Mouse (Mus musculus) liver, postnatal 0 days (tissue): Measurements from ENCODE around the gene Psrc1. TPM values are rescaled to one million over a fixed set of nuclear protein-coding genes. Genes with fewer than 3 reads are reported as not detected.

Source experiments
- ATAC-seq: fragments of 200-750 bp; cut with Nextera tagmentation; 2 replicates; pipeline ENCODE4 v1.8.0; 2017; ENCODE audit warnings: mild to moderate bottlenecking, moderate library complexity
- DNase-seq: peaks from one replicate; pipeline ENCODE4 v3.0.0-alpha.2; 2016
- H3K27ac ChIP-seq: fragments of 300-500 bp; sonication (generic); 2 replicates; pipeline ENCODE4 v1.5.1; 2014; ENCODE audit warnings: antibody characterized with exemption, moderate library complexity, mild to moderate bottlenecking, low read depth
- H3K27me3 ChIP-seq: fragments of 300-500 bp; sonication (generic); 2 replicates; pipeline ENCODE4 v1.6.1; 2014; ENCODE audit warnings: low read length, control low read depth, mixed read lengths; ENCODE audit not compliant: insufficient read depth
- H3K36me3 ChIP-seq: fragments of 300-500 bp; sonication (generic); replicated peaks from 2 replicates; pipeline ENCODE4 v1.6.1; 2014; ENCODE audit warnings: mild to moderate bottlenecking, control low read depth, low read length, moderate library complexity, mixed read lengths; ENCODE audit not compliant: insufficient read depth
- H3K4me1 ChIP-seq: fragments of 300-500 bp; sonication (generic); 2 replicates; pipeline ENCODE4 v1.6.1; 2014; ENCODE audit warnings: antibody characterized with exemption, mild to moderate bottlenecking, control low read depth; ENCODE audit not compliant: insufficient read depth
- H3K4me2 ChIP-seq: fragments of 300-500 bp; sonication (generic); 2 replicates; pipeline ENCODE4 v1.6.1; 2014; ENCODE audit warnings: low read depth, mild to moderate bottlenecking, low read length, moderate library complexity, mixed read lengths
- H3K4me3 ChIP-seq: fragments of 300-500 bp; sonication (generic); 2 replicates; pipeline ENCODE4 v1.5.1; 2014; ENCODE audit warnings: low read depth, low read length
- H3K9ac ChIP-seq: fragments of 300-500 bp; sonication (generic); replicated peaks from 2 replicates; pipeline ENCODE4 v1.6.1; 2014; ENCODE audit warnings: mild to moderate bottlenecking, moderate library complexity
- H3K9me3 ChIP-seq: fragments of 300-500 bp; sonication (generic); 2 replicates; pipeline ENCODE4 v1.6.1; 2016; ENCODE audit warnings: mild to moderate bottlenecking, control low read depth, low read length, mixed read lengths
- CTCF ChIP-seq: sonication (generic); IDR thresholded peaks from 2 replicates; pipeline ENCODE4 v1.5.1; 2016; ENCODE audit warnings: antibody characterized with exemption, low read depth
- EP300 ChIP-seq: IDR thresholded peaks from 2 replicates; pipeline ENCODE4 v1.6.1; 2016; ENCODE audit warnings: antibody characterized with exemption, low read depth, mild to moderate bottlenecking
- WGBS: fragments of 180-500 bp; shearing (Covaris S2); extraction: QIAGEN DNeasy Blood & Tissue Kit; methylation state at CpG from one replicate; pipeline ENCODE4 v1.1.7; 2014; ENCODE audit not compliant: insufficient replicate concordance; 5-methylcytosine and 5-hydroxymethylcytosine counted together
- polyA plus RNA-seq: library from polyadenylated mRNA; unstranded; fragments of >200 nt; fragmentation: Nextera tagmentation; extraction: Ambion mirVana; gene quantifications from 2 replicates; pipeline ENCODE4 v1.2.1, GENCODE M21; 2015

The Psrc1 gene
- polyA plus RNA-seq = 5.6 and 7.8 TPM in 2 replicates

DNA sequence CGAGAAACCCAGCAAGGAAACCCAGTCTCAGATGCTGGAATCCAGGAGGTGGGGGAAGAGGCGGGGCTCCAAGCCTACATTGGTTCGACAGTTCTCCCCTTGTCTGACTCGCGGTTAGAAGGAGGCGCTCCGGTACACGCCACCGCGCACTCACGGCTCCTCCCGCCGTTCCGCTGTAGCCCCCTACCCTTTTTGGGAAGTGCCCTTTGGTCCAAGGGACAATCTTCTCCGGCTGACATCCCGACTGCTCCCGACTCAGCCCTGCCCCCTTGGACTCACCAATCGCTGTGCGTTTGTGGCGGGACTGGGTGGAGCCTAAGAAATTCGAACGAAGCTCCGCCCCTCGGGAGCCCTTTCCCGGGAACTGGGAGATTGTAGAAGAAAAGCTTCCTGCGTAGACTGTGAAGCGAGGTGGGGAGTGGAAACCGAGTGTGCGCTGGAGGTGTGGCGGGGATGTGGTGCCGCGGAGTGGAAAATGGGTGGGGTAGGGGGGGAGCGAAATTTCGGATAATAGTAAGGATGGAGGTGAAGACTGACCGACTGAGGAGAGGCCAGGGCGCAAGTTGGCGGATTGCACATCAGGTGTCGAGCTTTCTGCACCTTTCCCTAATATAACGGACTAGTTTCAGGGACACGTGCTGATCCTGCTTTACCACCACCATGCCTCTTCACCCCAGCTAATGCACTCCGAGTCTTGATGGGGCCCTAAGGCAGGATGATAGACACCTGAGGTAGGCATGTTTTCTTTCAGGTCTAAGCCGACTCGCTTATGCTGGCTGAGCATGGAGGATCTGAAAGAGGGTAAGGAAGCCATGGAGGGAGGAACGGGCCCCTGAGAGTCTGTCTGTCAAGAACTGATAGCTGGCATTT is at the start of gene Psrc1:
Psrc1 (plus strand) TSS at position 355 of the 870 bp plus-strand sequence.
- Histone ChIP-seq H3K9me3 (no peaks in the 10 kb centered on the region), H3K4me1 (peaks cover 28% of the 10 kb centered on the region), H3K9ac (peak within 1 kb of the TSS; percentile 54), H3K36me3 (no peaks in the 10 kb centered on the region), H3K27ac (no peak within 1 kb of the TSS), H3K4me2 (peak within 1 kb of the TSS; percentile 78), H3K27me3 (no peaks in the 10 kb centered on the region), H3K4me3 (peak within 1 kb of the TSS; percentile 65)
- ATAC-seq = peak; percentile 91
- WGBS = 2% methylated on average over 44 of the region's 44 CpGs
- peak; percentile 92 for DNase-seq
- TF ChIP-seq CTCF (no peak), EP300 (no peak)

GRCm38 (mm10) chr3:108336878-108337277 is 46.8 kb upstream of the Psrc1 start:
- peak; percentile 20 for DNase-seq
- WGBS = 68% methylated on average over 5 of the region's 5 CpGs

DNA sequence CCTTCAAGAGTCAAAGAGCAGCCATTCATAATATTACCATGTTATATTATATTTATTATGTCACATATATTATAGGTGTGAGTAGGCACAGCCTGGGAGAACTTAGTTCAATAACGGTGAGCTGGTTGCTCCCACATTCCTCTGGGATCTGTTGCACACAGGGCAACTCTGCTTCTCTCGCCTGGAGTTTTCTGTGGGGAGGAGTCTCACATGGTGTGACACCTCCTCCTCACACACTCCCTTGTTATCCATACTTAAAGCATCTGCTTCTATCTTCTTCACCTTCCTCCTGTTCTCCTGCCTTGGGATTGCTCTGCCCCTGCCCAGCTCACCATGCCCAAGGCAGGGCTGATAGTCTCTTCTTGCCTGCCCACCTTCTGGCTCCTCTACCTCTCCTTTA is 42.6 kb upstream of the Psrc1 start:
- Histone ChIP-seq H3K27me3 (no peaks in the 10 kb centered on the region), H3K9ac (no peak overlapping the region), H3K4me2 (no peak overlapping the region), H3K36me3 (peaks cover 36% of the 10 kb centered on the region), H3K4me1 (no peaks in the 10 kb centered on the region), H3K9me3 (no peaks in the 10 kb centered on the region), H3K27ac (no peak overlapping the region), H3K4me3 (no peak overlapping the region)
- TF ChIP-seq EP300 (no peak), CTCF (no peak)
- ATAC-seq (no peak), DNase-seq (no peak)
- 85% methylated on average over 2 of the region's 2 CpGs for WGBS

More at GRCm38 (mm10) chr3:108336878-108337277, 46.8 kb upstream of the Psrc1 start:
- H3K4me1 ChIP-seq = no peaks in the 10 kb centered on the region
- peak; percentile 77 for ATAC-seq
- no peak overlapping the region for H3K27ac ChIP-seq
- no peaks in the 10 kb centered on the region for H3K27me3 ChIP-seq
- H3K36me3 ChIP-seq = peaks cover 48% of the 10 kb centered on the region
- no peak overlapping the region for H3K9ac ChIP-seq
- no peak for TF ChIP-seq CTCF
- no peak for TF ChIP-seq EP300
- no peaks in the 10 kb centered on the region for H3K9me3 ChIP-seq
- H3K4me3 ChIP-seq = no peak overlapping the region
- H3K4me2 ChIP-seq = no peak overlapping the region

DNA sequence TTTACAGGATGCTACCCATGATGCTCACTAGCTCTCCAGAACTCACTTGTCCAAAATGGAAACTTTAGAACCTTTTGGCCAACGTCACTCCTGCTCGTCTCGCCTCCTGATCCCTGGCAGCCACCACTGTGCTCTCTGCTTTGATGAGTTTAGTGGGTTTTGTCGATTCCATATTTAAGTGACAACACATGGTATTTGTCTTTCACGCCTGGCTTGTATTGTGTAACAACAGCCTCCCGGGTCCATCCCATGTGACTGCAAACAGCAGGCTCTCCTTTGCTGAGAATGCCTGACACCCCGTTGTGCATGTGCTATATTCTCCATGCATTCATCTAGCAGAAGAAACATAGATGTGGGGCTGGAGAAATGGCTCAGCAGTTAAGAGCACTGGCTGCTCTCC is 41.5 kb upstream of the Psrc1 start:
- no peak for DNase-seq
- peak; percentile 66; the same call in 1 of the 2 replicates for ATAC-seq
- Histone ChIP-seq H3K4me3 (no peak overlapping the region), H3K9me3 (no peaks in the 10 kb centered on the region), H3K4me1 (no peaks in the 10 kb centered on the region), H3K9ac (no peak overlapping the region), H3K27ac (no peak overlapping the region), H3K36me3 (peaks cover 46% of the 10 kb centered on the region), H3K4me2 (no peak overlapping the region), H3K27me3 (no peaks in the 10 kb centered on the region)
- 57% methylated on average over 7 of the region's 7 CpGs for WGBS
- TF ChIP-seq CTCF (no peak), EP300 (no peak)

- H3K36me3 ChIP-seq = peaks cover 39% of the 10 kb centered on the region
- ATAC-seq = no peak
- no peak overlapping the region for H3K4me2 ChIP-seq
- no peak overlapping the region for H3K4me3 ChIP-seq
- H3K4me1 ChIP-seq = no peaks in the 10 kb centered on the region
- no peak overlapping the region for H3K9ac ChIP-seq
- no peak overlapping the region for H3K27ac ChIP-seq
- TF ChIP-seq EP300 (no peak), CTCF (no peak)
- no peak for DNase-seq
- H3K27me3 ChIP-seq = no peaks in the 10 kb centered on the region
- no peaks in the 10 kb centered on the region for H3K9me3 ChIP-seq
- WGBS = 47% methylated on average over 7 of the region's 7 CpGs
Measured at GRCm38 (mm10) chr3:108345855-108346254, 37.8 kb upstream of the Psrc1 start.

- ATAC-seq (no peak), DNase-seq (no peak)
- Histone ChIP-seq H3K9me3 (no peaks in the 10 kb centered on the region), H3K27ac (no peak overlapping the region), H3K4me2 (no peak overlapping the region), H3K4me1 (no peaks in the 10 kb centered on the region), H3K27me3 (no peaks in the 10 kb centered on the region), H3K36me3 (peaks cover 41% of the 10 kb centered on the region), H3K9ac (no peak overlapping the region), H3K4me3 (no peak overlapping the region)
- 68% methylated on average over 9 of the region's 9 CpGs for WGBS
- TF ChIP-seq CTCF (no peak), EP300 (no peak)
Measured at GRCm38 (mm10) chr3:108348376-108348775, 35.3 kb upstream of the Psrc1 start.
